Mouse (Mus musculus): Measurements from ENCODE around the gene Park7. TPM values are rescaled to one million over a fixed set of nuclear protein-coding genes. Genes with fewer than 3 reads are reported as not detected.

Park7 gene
- total RNA-seq, 2 experiments from 2014 or later = 253 to 269 TPM

DNA sequence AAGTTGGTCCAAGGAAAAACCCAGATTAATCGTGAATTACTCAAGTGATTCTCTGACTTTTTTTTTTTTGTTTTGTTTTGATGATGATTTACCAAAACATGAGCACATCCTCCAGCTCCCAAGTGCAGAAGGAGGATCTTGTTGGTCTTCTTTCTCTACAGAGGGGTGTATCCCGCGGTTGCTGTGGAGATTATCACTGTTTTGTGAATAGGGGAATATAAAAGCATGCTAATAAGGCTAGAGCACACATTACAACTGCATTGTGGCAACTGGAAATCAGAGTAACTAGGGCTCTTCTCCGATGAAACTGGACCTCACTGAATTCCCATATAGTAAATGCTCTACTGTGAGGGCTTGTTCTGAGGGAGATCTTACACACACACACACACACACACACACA, 61.8 kb downstream of the Park7 start:
- DNase-seq (ENCODE audit: low spot score in 2 of 2) = no peak

DNA sequence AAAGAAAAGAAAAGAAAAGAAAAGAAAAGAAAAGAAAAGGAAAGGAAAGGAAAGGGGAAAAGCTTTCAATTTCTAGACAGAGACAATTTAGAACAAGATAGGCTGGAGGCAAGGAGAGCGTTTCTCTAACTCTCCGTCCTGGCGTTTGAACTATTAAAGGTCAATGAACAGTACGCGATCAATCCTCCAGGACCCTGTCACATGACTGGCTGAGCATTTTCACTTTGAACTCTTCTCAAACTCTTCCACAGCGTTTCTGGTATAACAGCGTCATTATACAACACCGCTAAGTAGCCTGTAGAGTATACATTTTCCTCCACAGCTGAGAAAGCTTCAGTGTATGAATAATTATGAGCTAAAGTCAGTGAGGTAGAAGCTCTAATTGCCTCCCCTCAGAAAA, 62.2 kb downstream of the Park7 start:
- no peak for DNase-seq (ENCODE audit: low spot score in 2 of 2)

GRCm38 (mm10) chr4:150850893-150851292, 63.3 kb downstream of the Park7 start:
- no peak for DNase-seq (ENCODE audit: low spot score in 2 of 2)

- no peak for DNase-seq (ENCODE audit: low spot score in 2 of 2)
These were observed 64.3 kb downstream of the Park7 start for GRCm38 (mm10) chr4:150849964-150850363.

Other genes starting within 250 kb of the Park7 start
- gene Errfi1, start 60.5 kb downstream of the Park7 start, total RNA-seq (2021) = 10 to 100 TPM; 25.3 to 31.0 TPM
- gene Tnfrsf9, start 125 bp upstream of the Park7 start, total RNA-seq (2021) = under 1 TPM; 0.38 to 0.39 TPM
- not detected for gene Uts2, start 82.7 kb upstream of the Park7 start, total RNA-seq (2021)
- gene Per3, start 130.2 kb upstream of the Park7 start, total RNA-seq (2021) = 10 to 100 TPM; 13.2 to 15.2 TPM
- gene Vamp3, start 143.5 kb upstream of the Park7 start, total RNA-seq (2021) = 10 to 100 TPM; 33.0 to 35.5 TPM
- not detected for gene Gm13090, start 175.1 kb upstream of the Park7 start, total RNA-seq (2021)

All from layer of hippocampus, postnatal 10 days (tissue).